Mouse (Mus musculus) stomach, postnatal 0 days (tissue): ENCODE data around the gene Yipf1.

ENCODE experiments used
- CTCF ChIP-seq: IDR thresholded peaks from 2 replicates; pipeline ENCODE4 v1.5.1; 2016; ENCODE audit warnings: antibody characterized with exemption, low read depth, mild to moderate bottlenecking, moderate library complexity
- EP300 ChIP-seq: optimal IDR thresholded peaks from 2 replicates; pipeline ENCODE3; 2016; ENCODE audit warnings: antibody characterized with exemption

GRCm38 (mm10) chr4:107393771-107394170 lies 79.6 kb downstream of the Yipf1 start:
- TF ChIP-seq EP300 = no peak
- TF ChIP-seq CTCF = no peak
